ENCODE assay signal across 9 mouse cellular contexts in the genomic region with DNA sequence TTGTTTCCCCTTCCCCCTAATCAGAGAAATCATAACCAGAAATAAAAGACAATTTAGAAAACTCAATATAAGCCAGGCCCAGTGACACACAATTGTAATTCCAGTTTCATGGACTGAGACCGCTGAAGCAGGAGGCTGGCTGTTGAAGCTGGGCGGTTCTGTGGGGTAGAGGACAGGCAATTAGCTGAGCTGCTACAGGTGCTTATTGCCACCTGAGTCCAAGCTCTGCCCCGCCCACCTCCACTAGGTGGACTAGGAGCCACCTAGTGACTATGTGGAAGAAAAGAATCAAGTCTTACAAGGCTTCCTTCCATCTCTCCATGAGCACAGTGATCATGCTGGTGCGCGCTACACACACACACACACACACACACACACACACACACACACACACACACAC. TPM values are rescaled to one million over a fixed set of nuclear protein-coding genes. Genes with fewer than 3 reads are reported as not detected.
DNase-seq lines count a peak whose midpoint lies in the region; TF ChIP-seq lines count a peak whose summit lies in the region.
"Had no signal": no experiment of that assay in that cellular context is flagged by ENCODE, and none has a peak within 500 bp of the region (broad histone marks: within the 10 kb centered on the region; RNA-seq: fewer than 3 reads in every experiment).

No protein-coding gene starts in this region.

- peak overlapping the region; percentile 91 for H3K27ac ChIP-seq in heart, embryonic 10.5 days
- H3K27ac ChIP-seq in small intestine, adult 2 months (ENCODE audit: insufficient read depth, low read depth, low read length), result peak overlapping the region; percentile 53
- H3K27ac ChIP-seq: macrophage had no signal

- peak overlapping the region; percentile 57; the same call in 1 of the 2 replicates for H3K4me3 ChIP-seq in heart, embryonic 10.5 days
- H3K4me3 ChIP-seq in lung, adult 2 months (replicated peaks; ENCODE audit: extremely low read depth, low read depth, low read length), result no peak overlapping the region
- H3K4me3 ChIP-seq in small intestine, adult 2 months (ENCODE audit: low read depth, low read length), result no peak overlapping the region

- TF ChIP-seq CTCF in lung, adult 2 months (IDR thresholded peaks at IDR 0.05; ENCODE audit: insufficient read depth, low read length), result peak; percentile 14; the same call in 1 of the 2 replicates
- peak; percentile 42; the same call in 1 of the 2 replicates for TF ChIP-seq CTCF in small intestine, adult 2 months (IDR thresholded peaks at IDR 0.05; ENCODE audit: extremely low read depth, insufficient read length, insufficient replicate concordance, low read depth, low read length)

- H3K36me3 ChIP-seq in heart, embryonic 10.5 days, result no peaks in the 10 kb centered on the region
- H3K36me3 ChIP-seq in small intestine, adult 2 months (ENCODE audit: control insufficient read depth, insufficient read depth, low read length), result no peaks in the 10 kb centered on the region

- no peaks in the 10 kb centered on the region for H3K9me3 ChIP-seq in heart, embryonic 10.5 days

- TF ChIP-seq POLR2A in lung, adult 2 months (IDR thresholded peaks at IDR 0.05; ENCODE audit: borderline replicate concordance, extremely low read depth, low read depth, low read length), result no peak
- TF ChIP-seq POLR2A in small intestine, adult 2 months (IDR thresholded peaks at IDR 0.05; ENCODE audit: low read depth, low read length), result no peak

- H3K27me3 ChIP-seq in heart, embryonic 10.5 days (ENCODE audit: insufficient read depth, poor library complexity, severe bottlenecking), result 0 out of 2 replicates have a peak, but pooled peaks cover 4% of the 10 kb centered on the region
- H3K27me3 ChIP-seq in small intestine, adult 2 months (ENCODE audit: control insufficient read depth, insufficient read depth, low read length), result no peaks in the 10 kb centered on the region

- no peak for DNase-seq in heart, embryonic 10.5 days (ENCODE audit: low spot score)
- DNase-seq in heart, adult 18-20 months, result no peak
- no peak for DNase-seq in lung, adult 2 months
- DNase-seq in lung, postnatal 10 days, result no peak
- DNase-seq in induced T-regulatory cell, adult 2 months (ENCODE audit: low read depth), result peak; percentile 48
- DNase-seq in layer of hippocampus, adult 9-11 months, result no peak
- no peak for DNase-seq in cerebellum, postnatal 36 days

- 48% methylated on average over 5 of the region's 5 CpGs for WGBS in heart, embryonic 10.5 days
- WGBS in lung, adult 2 months, result 70% methylated on average over 5 of the region's 5 CpGs
- WGBS in small intestine, adult 2 months, result 25% methylated on average over 5 of the region's 5 CpGs

- peaks cover 42% of the 10 kb centered on the region for H3K4me1 ChIP-seq in heart, embryonic 10.5 days
- no peaks in the 10 kb centered on the region; the same call in none of the 2 replicates for H3K4me1 ChIP-seq in lung, adult 2 months (ENCODE audit: control insufficient read depth, insufficient read depth, low read length)
- H3K4me1 ChIP-seq in small intestine, adult 2 months (ENCODE audit: control insufficient read depth, insufficient read depth, insufficient read length, low read length), result peaks cover 43% of the 10 kb centered on the region

RNA-seq across cellular contexts. Expression of a gene that starts 56.0 kb away (rescaled TPM):
- polyA plus RNA-seq in heart, embryonic 10.5 days (2016; fragmentation: Nextera tagmentation; extraction: Ambion mirVana), result 2.2 and 3.8 TPM in 2 replicates
- total RNA-seq in heart, adult 18-20 months (2021), result 1 to 10 TPM; 1.5 to 2.6 TPM
- 44.3 and 53.7 TPM in 2 replicates for polyA plus RNA-seq in lung, adult 2 months (2012; rRNA removed)
- 14.0 and 16.3 TPM in 2 replicates for polyA plus RNA-seq in small intestine, adult 2 months (2012; rRNA removed)
